Mouse (Mus musculus) MEL (cell line): ENCODE data around the gene Hif1an.
A peak's percentile ranks its signal among the peaks of the same experiment; 100 is the strongest.

Experiments used
- BHLHE40 ChIP-seq: IDR thresholded peaks from 2 replicates; pipeline ENCODE4 v1.6.1; 2012; ENCODE audit warnings: low read depth, mild to moderate bottlenecking, inconsistent platforms, low read length, improper control_type of control experiment, borderline replicate concordance
- CTCF ChIP-seq, 3 experiments: IDR thresholded peaks in 2 of 3; conservative IDR thresholded peaks in 1 of 3; 2 replicates each; pipeline ENCODE4 v1.5.1; 2011 to 2012; ENCODE audit warnings: low read length in 3 of 3, low read depth in 2 of 3, mild to moderate bottlenecking in 2 of 3, improper control_type of control experiment in 1 of 3, inconsistent platforms in 1 of 3, mixed read lengths in 1 of 3, moderate library complexity in 1 of 3; ENCODE audit not compliant: control insufficient read depth in 1 of 3, insufficient read depth in 1 of 3, poor library complexity in 1 of 3, severe bottlenecking in 1 of 3
- E2F4 ChIP-seq: IDR thresholded peaks from 2 replicates; pipeline ENCODE4 v1.6.1; 2011; ENCODE audit warnings: low read depth, low read length, improper control_type of control experiment, borderline replicate concordance
- ELF1 ChIP-seq: IDR thresholded peaks from 2 replicates; pipeline ENCODE4 v1.6.1; 2014; ENCODE audit warnings: low read depth, mild to moderate bottlenecking, inconsistent platforms, low read length, improper control_type of control experiment, moderate library complexity
- EP300 ChIP-seq, 2 experiments: IDR thresholded peaks; 2 replicates each; pipeline ENCODE4 v1.6.1; 2011; ENCODE audit warnings: improper control_type of control experiment in 2 of 2, low read length in 2 of 2, low read depth in 1 of 2, mild to moderate bottlenecking in 1 of 2
- GATA1 ChIP-seq: IDR thresholded peaks from 2 replicates; pipeline ENCODE4 v1.6.1; 2011; ENCODE audit warnings: low read depth, low read length, improper control_type of control experiment
- MAX ChIP-seq: IDR thresholded peaks from 2 replicates; pipeline ENCODE4 v1.6.1; 2011; ENCODE audit warnings: low read length, improper control_type of control experiment
- NELFE ChIP-seq: IDR thresholded peaks from 2 replicates; pipeline ENCODE4 v1.6.1; 2011; ENCODE audit warnings: low read depth, low read length, improper control_type of control experiment
- POLR2A ChIP-seq, 2 experiments: IDR thresholded peaks; 2 replicates each; pipeline ENCODE4 v1.6.1; 2011 to 2012; ENCODE audit warnings: low read length in 2 of 2, mild to moderate bottlenecking in 2 of 2, control low read depth in 1 of 2, improper control_type of control experiment in 1 of 2, low read depth in 1 of 2, moderate library complexity in 1 of 2; ENCODE audit not compliant: control insufficient read depth in 1 of 2, insufficient read depth in 1 of 2, poor library complexity in 1 of 2
- POLR2AphosphoS2 ChIP-seq: IDR thresholded peaks from 2 replicates; pipeline ENCODE4 v1.6.1; 2011; ENCODE audit warnings: low read length, improper control_type of control experiment
- UBTF ChIP-seq: IDR thresholded peaks from 2 replicates; pipeline ENCODE4 v1.6.1; 2012; ENCODE audit warnings: low read depth, mild to moderate bottlenecking, inconsistent platforms, low read length, improper control_type of control experiment, moderate library complexity, borderline replicate concordance; ENCODE audit not compliant: insufficient read depth
- USF2 ChIP-seq, 2 experiments: IDR thresholded peaks; 2 replicates each; pipeline ENCODE4 v1.6.1; 2011 to 2012; ENCODE audit warnings: improper control_type of control experiment in 2 of 2, low read length in 2 of 2, borderline replicate concordance in 1 of 2, inconsistent platforms in 1 of 2, low read depth in 1 of 2, mild to moderate bottlenecking in 1 of 2; ENCODE audit not compliant: insufficient read depth in 1 of 2
- ZC3H11A ChIP-seq: IDR thresholded peaks from 2 replicates; pipeline ENCODE4 v1.6.1; 2012; ENCODE audit warnings: low read depth, mild to moderate bottlenecking, inconsistent platforms, low read length, improper control_type of control experiment
- ZMIZ1 ChIP-seq: IDR thresholded peaks from 2 replicates; pipeline ENCODE4 v1.6.1; 2012; ENCODE audit warnings: low read depth, mild to moderate bottlenecking, inconsistent platforms, low read length, improper control_type of control experiment, moderate library complexity

DNA sequence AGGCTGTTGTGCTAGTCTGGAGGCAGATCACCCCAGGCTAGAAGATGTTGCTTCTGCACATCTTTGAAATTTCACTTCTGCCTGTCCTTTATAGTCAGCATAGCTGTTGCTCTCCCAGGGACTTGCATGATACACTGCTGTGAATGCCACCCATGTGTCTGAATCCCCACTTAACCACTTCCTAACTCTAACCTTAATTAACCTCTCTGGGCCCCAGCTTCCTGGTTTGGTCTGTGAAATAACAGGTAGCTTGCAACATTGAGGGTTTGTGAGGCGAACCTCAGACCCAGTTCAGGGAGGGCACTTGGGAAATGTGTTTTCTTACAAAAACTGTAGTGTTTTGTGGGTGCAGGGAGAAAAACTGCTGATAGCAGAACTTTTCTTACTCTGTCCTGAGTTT is 15.4 kb downstream of the Hif1an start:
- no peak for TF ChIP-seq CTCF (IDR thresholded peaks at IDR 0.05 in 2 of 3, conservative IDR thresholded peaks at IDR 0.05 in 1 of 3; ENCODE audit: control insufficient read depth in 1 of 3, insufficient read depth in 1 of 3, low read depth in 2 of 3, low read length in 3 of 3, poor library complexity in 1 of 3, severe bottlenecking in 1 of 3)
- no peak for TF ChIP-seq BHLHE40
- no peak for TF ChIP-seq USF2 (IDR thresholded peaks at IDR 0.05; ENCODE audit: borderline replicate concordance in 1 of 2, insufficient read depth in 1 of 2, low read depth in 1 of 2, low read length in 2 of 2)
- no peak for TF ChIP-seq POLR2A (IDR thresholded peaks at IDR 0.05; ENCODE audit: control insufficient read depth in 1 of 2, insufficient read depth in 1 of 2, low read depth in 1 of 2, low read length in 2 of 2, poor library complexity in 1 of 2)
- no peak for TF ChIP-seq GATA1
- no peak for TF ChIP-seq ELF1
- TF ChIP-seq POLR2AphosphoS2, result 0 out of 2 replicates have a peak, but pooled peaks have one; percentile 26
- TF ChIP-seq NELFE, result no peak
- TF ChIP-seq ZMIZ1, result no peak
- TF ChIP-seq E2F4, result no peak
- TF ChIP-seq UBTF, result no peak
- no peak for TF ChIP-seq EP300 (IDR thresholded peaks at IDR 0.05; ENCODE audit: low read depth in 1 of 2, low read length in 2 of 2)
- no peak for TF ChIP-seq MAX
- no peak for TF ChIP-seq ZC3H11A
